Mouse (Mus musculus) right cerebral cortex, postnatal 10 days (tissue): ENCODE data around the gene Gpbp1.

ENCODE experiments used
- DNase-seq, 2 experiments: peaks; one replicate each; pipeline ENCODE4 v3.0.0; 2021; ENCODE audit warnings: low spot score in 2 of 2

The Gpbp1 gene

DNA sequence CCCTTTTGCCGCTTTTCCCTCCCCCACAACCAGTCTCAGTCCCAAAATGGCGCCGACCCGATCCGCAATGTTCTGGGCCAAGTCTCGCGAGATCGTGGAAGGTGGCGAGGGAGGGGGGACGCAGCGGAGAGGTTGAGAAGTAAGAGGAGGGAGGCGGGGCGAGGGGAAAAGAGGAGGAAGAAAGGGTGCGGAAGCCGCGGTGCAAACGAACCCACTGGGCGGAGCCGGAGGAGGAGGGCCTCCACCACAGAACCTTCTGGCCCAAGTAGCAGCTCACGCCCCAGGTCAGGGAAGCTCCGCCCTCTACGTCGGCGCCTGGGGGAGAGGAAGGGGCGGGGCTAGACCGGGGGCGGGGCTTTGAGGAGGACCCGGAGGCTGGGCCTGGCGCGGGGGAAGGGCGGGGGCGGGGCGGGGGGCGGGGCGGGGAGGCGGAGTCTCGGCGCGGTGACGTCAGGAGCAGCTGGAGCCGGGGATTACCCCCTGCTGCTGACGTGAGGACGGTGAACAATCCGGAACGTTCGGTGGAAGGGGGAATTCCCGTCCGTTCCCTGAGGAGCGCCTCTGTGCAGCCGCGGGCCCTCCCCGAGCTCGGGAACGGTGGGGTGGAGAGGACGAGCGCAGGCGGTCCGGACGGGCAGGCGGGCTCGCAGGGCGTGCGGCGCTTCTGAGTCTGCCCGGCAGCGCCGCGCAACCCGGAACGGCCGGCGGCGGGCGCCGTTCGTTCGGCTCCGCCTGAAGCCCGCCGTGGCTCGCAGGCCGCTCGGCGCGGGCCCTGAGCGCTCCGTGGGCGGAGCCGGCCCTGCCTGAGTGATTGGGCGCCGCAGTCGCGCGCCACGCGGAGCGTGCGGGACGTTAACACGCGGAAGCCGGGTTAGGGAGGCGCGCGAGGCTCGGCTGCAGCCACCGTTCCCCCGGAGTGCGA lies at the start of gene Gpbp1:
Gpbp1 (minus strand) TSS at position 310 of the 922 bp plus-strand sequence.
- DNase-seq, result peak; percentile 100

DNA sequence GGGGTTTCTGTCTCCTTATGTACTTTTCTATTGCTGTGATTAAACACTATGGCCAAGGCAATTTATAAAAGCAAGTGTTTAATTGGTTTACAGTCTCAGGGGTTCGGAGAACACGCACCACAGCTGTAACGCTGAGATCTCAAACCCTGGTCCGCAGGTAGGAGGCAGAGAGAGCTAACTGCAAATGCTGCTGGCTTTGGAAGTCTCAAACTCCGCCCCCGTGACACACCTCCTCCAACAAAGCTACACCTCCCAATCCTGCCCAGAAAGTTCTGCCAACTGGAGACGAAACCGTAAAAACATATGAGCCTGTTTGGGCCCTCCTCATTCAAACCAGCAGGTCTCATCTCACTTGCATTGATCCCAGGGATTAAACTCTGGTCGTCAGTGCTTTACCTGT lies 47.8 kb upstream of the Gpbp1 start:
- DNase-seq, result no peak

DNA sequence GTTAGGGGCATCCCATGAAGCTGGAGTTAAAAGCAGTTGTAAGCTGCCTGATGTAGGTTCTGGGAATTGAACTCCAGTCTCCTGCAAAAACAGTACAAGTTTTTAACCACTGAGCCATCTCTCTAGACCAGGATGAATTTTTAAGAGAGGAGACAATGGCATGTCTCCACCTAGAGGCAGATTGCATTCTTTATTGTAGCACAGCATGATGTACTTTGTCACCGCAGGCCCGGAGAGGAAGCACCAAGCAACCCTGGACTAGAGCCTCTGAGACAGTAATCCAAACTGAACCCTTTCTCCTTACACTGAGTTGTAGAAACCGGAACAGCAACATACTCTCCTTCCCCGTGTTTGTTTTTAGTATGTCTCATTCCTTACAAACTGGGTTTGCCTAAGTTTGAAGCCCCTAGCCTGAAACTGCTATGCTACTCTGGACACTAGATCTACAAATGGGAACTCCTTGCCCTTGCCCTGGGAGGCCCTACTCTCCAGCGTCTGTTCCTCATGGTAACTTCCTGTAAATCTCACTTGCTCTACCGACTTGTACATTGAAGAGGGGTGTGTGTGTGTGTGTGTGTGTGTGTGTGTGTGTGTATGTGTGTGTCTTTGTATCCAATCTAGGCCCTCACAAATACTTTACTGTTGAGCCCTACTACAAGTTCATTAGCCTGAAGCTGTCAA lies 46.4 kb upstream of the Gpbp1 start:
- no peak for DNase-seq

DNA sequence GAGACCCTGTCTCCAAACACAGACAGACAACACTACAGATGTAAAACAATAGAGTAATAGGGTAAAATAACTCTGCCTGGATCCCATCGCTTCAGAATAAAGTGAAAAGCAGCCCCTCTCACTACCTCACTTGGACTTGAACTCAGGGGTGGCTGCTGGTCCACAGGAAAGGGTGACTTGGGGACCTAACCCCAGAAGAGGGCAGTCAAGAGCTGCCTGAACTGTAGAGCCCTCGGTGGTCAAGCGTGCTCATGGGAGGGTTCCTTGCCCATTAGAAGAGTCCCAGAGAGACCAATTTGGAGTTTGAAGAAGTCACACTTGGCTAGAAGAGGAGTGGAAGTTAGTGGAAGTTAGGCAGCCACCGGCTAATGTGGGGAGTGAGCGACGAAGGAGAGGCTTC lies 44.2 kb upstream of the Gpbp1 start:
- DNase-seq, result no peak

DNA sequence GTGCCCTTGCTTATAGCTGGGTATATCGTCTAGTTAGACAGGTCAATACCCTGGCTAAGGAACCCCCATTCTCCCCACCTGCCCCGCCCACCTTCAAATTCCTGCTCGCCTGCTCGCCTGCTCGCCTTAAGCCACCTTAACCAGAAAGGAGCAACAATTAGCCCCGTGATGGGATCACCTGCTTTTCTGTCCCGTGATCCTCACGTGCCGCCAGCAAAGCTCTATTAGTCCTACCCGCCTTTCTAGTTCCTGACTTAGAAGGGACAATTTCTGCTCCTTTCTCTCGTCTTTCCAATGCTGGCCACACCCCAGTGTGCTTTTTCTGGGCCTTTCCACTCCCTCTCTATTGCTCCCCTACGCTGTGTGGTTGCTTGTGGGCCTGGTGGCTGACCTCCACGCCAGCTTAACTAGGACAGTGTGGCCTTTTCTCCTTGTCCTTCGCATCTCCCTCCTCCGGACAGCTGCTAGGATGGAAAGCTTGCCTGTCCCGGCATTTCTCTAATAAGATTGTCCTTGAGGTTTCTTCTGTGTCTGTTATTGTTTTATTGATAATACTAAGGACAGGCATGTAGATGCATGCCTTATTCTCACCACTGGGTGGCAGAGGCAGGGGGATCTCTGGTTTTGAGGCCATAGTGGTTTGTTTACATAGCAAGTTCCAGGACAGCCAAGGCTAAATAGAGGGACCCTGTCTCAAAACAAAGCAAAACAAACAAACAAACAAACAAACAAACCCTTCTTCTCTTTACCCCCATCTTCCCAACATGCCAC lies 42.5 kb upstream of the Gpbp1 start:
- DNase-seq, result no peak

DNA sequence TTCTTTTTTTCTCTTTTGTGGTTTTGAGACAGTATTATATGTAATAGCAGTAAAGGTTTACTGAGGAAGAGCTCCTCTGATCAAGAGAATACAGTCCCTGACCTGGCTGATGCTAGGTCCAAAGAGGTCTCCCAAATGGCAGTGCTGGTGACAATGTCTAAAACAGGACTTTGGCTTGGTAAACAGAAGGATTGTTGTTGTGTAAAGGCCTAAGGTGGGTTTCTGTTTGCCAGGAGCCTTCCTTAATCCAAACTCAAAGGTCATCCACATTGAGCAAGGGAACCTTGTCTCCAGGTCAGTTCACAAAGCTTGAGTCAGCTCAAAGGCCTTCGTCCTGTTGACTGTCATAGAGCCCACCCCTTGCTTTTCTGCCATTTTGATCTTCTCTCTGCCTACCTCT lies 41.8 kb upstream of the Gpbp1 start:
- DNase-seq, result no peak

DNA sequence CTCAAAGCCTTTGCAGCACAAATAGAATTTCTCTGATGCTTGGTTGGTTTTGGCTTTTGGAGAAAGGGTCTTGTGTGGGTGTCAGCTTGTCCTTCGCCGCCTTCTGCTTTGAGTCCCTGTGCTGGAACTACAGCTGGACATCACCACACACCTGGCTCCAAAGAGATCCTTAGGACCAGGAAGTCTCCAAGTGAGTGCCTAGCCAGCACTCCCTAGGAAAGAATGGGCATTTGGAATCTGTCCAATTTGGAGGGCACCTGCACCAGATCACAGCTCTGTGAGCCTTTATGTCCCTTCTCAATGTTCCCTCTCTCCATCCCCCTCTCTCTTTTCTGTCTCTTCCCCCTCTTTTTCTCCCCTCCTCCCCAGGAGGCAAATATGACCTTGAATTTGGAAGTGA lies 34.4 kb upstream of the Gpbp1 start:
- DNase-seq, result no peak

DNA sequence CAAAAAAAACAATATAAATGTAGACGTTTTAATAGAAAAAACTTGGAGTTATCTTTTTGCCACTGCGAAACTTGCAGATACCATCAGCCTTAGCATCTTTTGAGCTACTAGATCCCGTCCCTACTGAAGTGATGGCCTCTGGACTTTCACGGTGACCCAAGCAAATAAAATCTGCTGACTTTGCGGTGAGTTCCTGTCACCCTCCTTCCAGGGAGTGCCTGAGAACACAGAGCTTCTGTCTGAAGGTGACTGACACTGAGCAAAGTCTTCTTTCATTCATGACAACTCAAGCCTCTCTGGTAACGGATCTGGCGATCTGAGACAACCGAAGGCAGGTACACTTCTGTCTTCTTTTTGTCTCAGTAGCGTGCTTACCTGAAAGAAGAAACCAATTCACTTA lies 32.4 kb upstream of the Gpbp1 start:
- DNase-seq, result no peak

DNA sequence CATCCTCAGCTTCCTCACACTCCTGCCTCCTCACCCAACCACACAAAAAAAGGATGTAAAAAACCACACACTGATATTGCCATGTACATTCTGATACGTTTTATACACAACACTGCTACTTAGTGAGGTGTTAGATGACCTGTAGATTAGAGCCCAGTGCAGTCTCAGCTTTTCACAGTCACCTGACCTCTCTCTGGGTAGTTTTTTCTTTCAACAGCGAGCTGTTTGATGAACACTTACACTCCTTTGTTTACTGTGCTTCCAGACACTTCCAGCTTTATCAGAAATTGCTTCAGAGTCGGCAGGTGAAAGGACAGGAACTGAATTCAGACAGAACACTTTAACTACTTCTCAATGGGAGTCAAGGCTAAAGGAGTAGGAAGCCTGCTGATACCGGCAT lies 30.5 kb upstream of the Gpbp1 start:
- no peak for DNase-seq

DNA sequence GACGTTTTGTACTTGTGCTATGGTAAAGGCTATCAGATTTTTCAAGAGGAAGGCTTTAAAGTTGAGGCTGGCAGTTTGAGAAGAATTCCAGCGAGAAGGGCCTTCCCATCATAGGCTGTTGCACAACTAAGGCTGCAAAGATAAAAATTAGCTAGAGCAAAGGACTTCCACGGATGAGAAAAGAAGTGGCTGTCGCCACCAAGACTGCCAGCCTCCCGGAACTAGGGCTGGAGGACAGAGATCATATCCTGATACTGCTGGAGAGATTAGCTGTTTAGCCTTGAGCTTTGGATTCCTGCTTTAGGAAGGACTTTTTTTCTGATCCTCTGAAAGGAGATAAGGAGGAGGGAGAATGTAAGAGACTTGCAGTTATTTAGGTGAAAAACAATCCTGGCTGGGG lies 28.4 kb upstream of the Gpbp1 start:
- no peak for DNase-seq

DNA sequence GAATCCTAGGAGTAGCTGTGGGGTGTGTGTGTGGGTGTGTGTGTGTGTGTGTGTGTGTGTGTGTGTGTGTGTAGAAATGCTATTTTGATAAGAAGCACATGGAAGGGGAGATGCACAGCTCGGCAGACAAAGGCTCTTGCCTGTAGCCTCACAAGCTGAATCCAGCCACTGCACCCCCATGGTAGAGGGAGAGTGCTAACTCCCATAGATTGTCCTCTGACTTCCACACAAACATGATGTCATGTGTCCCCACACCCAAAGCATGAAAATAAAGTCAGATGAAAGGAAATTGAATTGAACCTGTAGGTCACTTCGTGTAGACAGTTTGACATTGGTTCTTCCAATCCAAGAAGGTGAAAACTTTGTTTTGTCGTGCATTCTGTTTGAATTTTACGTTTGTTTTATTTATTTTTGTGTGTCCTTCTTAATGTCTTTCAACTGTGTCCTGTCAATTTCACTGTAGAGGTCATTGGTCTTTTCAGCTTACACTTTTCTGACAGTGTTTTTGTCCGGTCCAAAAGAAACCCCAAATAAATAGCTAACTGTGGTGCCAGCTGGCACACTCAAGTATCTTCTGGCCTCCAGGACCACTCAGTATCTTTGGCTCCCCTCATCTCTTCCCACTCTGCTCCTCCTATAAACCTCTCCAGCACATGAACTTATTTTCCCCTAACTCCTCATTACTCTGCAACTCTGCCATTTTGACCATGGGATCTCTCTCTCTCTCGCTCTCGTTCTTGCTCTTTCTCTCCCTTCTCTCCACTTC lies 26.7 kb upstream of the Gpbp1 start:
- no peak for DNase-seq

DNA sequence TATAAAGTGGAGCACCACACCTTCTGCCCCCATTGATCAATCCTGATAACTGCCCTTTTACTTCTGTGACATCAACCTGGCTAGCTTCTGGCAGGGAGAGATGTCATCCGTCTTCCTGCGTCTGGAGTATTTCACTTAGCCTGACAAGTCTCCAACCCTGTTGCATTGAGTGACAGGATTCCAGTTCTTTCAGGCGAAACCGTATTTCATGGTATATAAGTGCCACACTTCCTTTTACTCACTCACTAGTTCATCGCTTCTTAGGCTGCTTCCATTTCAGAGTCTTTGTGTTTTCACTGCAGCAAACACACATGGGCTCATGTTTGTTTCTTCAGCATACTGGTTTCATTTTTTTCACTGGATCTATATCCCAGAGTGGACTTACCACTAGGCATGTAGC lies 19.5 kb upstream of the Gpbp1 start:
- DNase-seq, result no peak

DNA sequence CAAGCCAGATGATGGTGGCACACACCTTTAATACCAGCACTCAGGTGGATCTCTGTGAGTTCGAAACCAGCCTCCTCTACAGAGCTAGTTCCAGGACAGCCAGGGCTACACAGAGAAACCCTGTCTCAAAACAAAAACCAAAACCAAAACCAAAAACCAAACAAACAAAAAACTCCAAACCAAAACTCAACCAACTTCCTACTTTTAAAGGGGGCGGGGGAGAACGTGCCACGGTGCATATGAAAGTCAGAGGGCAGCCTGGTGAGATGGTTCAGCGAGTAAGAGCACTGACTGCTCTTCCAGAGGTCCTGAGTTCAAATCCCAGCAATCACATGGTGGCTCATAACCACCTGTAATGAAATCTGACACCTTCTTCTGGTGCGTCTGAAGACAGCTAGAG lies 18.7 kb upstream of the Gpbp1 start:
- no peak for DNase-seq

DNA sequence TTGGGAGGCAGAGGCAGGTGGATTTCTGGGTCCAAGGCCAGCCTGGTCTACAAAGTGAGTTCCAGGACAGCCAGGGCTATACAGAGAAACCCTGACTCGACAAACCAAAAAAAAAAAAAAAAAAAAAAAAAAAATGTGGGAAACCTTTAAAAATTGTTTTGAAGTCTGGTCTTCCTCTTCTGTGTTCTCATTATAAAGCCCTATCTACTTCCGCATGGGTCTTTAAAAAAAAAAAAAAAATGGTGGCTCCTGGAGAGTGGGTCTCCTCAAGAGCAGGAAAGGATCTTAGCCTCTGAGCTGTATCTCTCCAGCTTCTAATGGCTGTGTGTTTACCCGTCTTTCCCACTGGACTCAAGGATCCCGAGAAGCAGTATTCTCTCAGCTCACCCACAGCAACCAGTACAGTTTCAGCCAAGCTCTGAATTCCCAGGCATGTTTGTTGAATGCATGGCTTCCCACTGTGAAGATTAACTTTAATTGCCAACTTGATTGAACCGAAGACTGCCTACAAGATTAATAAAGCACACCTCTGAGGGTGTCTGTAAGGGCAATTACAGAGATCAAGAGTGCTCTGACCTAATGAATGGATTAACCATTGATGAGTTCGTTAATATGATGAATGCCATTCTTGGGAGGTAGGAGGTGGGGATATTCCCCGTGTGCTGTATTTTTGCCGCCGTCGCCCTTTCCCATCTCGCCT lies 4.6 kb upstream of the Gpbp1 start:
- DNase-seq, result no peak

DNA sequence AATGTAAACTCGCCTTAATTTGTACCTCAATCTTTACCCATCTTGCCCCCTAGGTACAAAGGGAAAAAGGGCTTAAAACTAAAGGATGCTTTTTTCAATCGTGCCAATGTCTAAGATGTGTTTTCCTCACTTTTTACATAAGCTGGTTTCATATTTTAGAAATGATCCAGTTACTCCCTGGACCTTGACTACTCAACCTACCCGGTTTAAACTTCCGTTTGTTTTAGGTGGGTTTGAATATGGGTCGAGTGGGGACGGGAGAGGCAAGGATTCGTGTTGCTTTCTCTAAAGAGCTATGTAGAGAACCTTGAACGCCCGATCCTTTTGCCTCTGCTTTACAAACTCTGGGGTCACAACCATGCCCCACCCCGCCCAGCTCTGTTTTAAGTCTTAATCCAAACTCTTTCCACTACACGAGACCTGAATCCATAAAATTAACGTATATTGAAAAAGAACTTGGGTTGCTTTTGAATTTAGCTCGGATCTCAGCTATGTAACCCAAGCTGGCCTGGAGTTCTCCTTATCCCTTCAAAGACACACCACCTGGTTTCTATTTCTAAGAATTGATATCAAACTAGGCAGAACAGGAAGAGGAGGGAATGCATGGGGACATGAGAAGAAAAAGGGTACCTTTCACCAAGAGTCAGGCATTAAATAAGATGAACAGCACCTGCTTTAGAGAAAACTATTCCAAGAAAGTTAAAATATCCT lies 1.3 kb upstream of the Gpbp1 start:
- no peak for DNase-seq

DNA sequence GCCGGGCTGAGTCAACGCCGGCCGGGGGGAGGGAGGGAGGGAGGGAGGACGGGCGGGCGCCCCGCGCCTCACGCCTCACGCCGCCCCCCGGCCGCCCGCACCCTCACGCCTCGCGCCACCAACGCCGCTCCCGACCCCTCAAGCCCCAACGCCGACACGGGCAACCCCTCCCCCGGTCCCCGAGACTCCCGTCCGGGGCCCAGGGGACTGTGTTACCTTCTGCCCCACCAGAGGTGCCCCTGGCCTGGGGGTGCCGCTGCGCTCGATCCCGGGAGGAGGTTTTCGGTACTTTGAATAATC lies 459 bp downstream of the Gpbp1 start:
- no peak for DNase-seq

DNA sequence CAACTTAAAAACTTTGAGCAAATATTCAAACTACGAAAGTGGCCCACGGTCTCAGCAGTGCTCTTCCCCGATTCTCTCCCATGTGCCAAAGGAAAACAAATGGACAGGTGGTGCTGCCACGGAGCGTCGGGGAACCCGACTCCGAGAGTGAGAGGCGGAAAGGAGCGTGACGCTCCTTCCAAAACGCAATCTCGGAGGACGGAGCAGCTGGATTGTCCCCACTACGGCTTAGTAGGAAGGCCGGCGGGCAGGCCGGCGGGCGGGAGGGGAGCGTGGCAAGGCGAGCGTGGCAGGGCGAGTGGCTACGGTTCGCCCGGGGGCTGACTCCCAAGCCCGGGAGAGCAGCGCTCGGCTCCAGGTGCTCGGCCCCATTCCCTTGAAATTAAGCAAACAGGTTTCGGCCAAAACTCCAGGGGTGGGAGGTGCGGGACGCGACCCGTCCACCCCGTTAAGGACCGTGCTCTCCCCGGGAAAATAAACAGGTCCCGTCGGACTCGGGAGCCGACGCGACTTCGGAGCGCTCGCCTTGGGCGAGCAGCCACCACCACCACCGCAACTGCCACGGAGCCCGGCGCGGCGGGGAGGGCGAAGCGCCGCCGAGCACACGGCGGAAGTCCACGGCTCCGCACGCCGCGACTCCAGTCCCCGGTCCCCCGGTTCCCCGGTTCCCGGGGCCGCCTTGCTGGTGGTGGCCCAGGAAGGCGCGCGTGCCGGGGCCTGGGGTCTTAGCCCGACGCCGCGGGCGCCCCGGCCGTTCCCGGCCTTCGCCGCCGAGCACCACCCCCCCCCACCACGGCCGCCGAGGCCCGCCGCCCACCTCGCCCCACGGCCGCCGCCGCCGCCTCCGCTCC lies 1.0 kb downstream of the Gpbp1 start:
- peak; percentile 43 to 54 for DNase-seq

DNA sequence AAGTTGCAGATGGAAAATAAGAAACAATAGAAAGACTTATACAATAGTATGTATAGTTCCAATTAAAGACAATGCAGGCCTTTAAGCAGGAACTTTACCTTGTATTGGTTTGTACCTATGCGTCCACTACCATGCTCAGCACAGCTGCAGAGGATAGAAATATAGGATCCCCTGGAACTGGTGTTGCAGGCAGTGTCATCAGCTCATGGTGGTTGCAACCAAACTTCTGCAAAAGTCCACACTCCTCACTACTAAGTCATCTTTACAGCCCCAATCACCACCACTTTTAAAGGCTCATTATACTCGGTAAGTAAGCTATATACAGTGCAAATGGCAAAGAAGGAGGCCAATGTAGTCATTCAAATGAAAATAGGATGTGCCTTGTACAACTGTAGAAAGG lies 12.2 kb downstream of the Gpbp1 start:
- no peak for DNase-seq

DNA sequence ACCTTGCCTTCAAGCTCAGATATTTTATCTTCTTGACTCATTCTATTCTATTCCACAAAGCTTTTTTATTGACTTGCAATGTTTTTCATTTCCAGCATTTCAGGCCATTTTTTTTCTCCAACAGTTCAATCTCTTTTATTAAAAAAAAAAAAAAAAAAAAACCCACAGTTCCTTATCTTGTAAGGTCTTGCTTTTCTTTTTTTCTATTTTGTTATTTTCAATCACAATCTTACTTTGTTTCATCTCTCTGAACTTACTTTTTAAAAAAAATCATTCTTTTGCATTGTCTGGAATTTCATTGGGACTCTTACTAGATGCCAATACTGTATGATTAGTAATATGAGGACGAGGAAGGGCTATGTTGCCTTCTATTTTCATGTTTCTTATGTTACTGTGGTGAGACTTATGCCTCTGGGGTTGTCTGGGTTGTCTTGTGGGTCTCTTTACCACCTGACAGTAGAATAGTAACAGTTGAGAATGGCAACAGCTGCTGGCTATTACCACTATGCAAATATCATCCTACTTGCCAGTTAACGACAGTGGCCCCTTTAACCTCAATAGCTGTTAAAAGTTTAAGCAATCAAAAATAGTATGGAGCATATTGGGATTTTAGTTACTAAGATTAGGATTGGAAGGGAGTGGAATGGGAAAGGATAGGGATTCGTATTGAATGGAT lies 19.2 kb downstream of the Gpbp1 start:
- DNase-seq, result no peak
